Mouse (Mus musculus) liver, postnatal 0 days (tissue): ENCODE measurements around the gene Senp1.

ENCODE experiments used
- CTCF ChIP-seq: sonication (generic); IDR thresholded peaks from 2 replicates; pipeline ENCODE4 v1.5.1; 2016; ENCODE audit warnings: antibody characterized with exemption, low read depth
- EP300 ChIP-seq: IDR thresholded peaks from 2 replicates; pipeline ENCODE4 v1.6.1; 2016; ENCODE audit warnings: antibody characterized with exemption, low read depth, mild to moderate bottlenecking

DNA sequence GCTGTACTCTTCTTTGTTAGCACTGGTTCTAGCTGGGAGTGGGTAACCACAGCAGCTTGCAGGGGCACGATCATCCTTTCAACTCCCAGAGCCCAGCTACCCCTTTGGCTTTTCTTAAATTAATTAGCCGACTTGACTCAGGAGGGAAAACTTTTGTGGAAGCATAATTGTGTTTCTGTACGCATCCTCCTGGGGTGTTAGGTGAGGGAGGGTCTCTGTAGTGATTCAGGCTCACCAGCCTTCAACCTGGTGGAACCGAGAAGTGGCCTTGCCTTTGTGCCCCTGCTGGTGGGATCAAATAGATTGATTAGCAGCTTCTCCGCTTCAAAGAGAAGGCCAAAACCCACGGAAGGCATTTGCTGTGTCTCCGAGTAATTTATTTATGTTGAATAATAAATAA lies 93.6 kb downstream of the Senp1 start:
- TF ChIP-seq CTCF (no peak), EP300 (no peak)
